ENCODE assay signal across 1 mouse cellular context in the genomic region with DNA sequence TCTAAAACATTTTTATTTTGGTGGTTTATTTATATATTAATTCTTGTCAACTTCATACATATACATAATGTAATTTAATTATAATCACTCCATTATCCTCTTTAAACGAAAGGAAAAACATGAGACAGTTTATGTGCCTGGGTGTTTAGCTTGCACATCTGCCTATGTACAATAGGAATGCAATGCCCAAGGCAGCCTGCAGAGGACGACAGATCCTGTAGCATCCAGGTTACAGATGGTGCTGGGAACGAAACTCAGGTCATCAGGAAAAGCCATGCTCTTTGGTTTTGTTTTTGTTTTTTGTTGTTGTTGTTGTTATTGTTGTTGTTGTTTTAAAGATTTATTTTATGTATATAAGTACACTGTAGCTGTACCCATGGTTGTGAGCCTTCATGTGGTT.
TF ChIP-seq lines count a peak whose summit lies in the region.

No protein-coding gene starts in this region.

TF ChIP-seq in MEL, 35 proteins besides CTCF, POLR2A, EP300 and RAD21:
- no peak for TF ChIP-seq USF1 (IDR thresholded peaks at IDR 0.05; ENCODE audit: low read depth, low read length)
- no peak for TF ChIP-seq POLR2AphosphoS5 (IDR thresholded peaks at IDR 0.05; ENCODE audit: borderline replicate concordance, low read depth, low read length)
- no peak for TF ChIP-seq ZNF384 (IDR thresholded peaks at IDR 0.05; ENCODE audit: low read depth, low read length)
- no peak for TF ChIP-seq SIN3A (IDR thresholded peaks at IDR 0.05; ENCODE audit: low read length)
- no peak for TF ChIP-seq MYB (IDR thresholded peaks at IDR 0.05; ENCODE audit: low read depth, low read length)
- no peak for TF ChIP-seq CHD2 (IDR thresholded peaks at IDR 0.05; ENCODE audit: low read length)
- TF ChIP-seq ZKSCAN1 (IDR thresholded peaks at IDR 0.05; ENCODE audit: low read depth, low read length), result no peak
- no peak for TF ChIP-seq GABPA (IDR thresholded peaks at IDR 0.05; ENCODE audit: low read depth, low read length)
- no peak for TF ChIP-seq ZMIZ1 (IDR thresholded peaks at IDR 0.05; ENCODE audit: low read depth, low read length)
- no peak for TF ChIP-seq MEF2A (IDR thresholded peaks at IDR 0.05; ENCODE audit: extremely low read depth, insufficient replicate concordance, low read depth, low read length, poor library complexity, severe bottlenecking)
- no peak for TF ChIP-seq MAFK (IDR thresholded peaks at IDR 0.05; ENCODE audit: borderline replicate concordance, low read depth, low read length)
- TF ChIP-seq KAT2A (conservative IDR thresholded peaks at IDR 0.05; ENCODE audit: low read depth, low read length), result no peak
- TF ChIP-seq NELFE (IDR thresholded peaks at IDR 0.05; ENCODE audit: low read depth, low read length), result no peak
TF ChIP-seq in MEL: peak in this region for 0.
